Mouse (Mus musculus) kidney, embryonic 14.5 days (tissue): ENCODE data around the gene Anks3. TPM values are rescaled to one million over a fixed set of nuclear protein-coding genes. Genes with fewer than 3 reads are reported as not detected.

Source experiments
- ATAC-seq: fragments of 200-750 bp; cut with Nextera tagmentation; 2 replicates; pipeline ENCODE4 v1.8.0; 2017; ENCODE audit warnings: moderate number of reproducible peaks, mild to moderate bottlenecking, moderate TSS enrichment, moderate library complexity; ENCODE audit not compliant: low FRiP score, low TSS enrichment
- H3K27ac ChIP-seq: fragments of 300-500 bp; sonication (generic); 2 replicates; pipeline ENCODE4 v1.5.1; 2014; ENCODE audit warnings: low read depth, mild to moderate bottlenecking, low read length, moderate library complexity, mixed read lengths
- H3K27me3 ChIP-seq: fragments of 300-500 bp; sonication (generic); 2 replicates; pipeline ENCODE4 v1.6.1; 2014; ENCODE audit warnings: mild to moderate bottlenecking, low read length; ENCODE audit not compliant: control insufficient read depth, insufficient read depth
- H3K36me3 ChIP-seq: fragments of 300-500 bp; sonication (generic); 2 replicates; pipeline ENCODE4 v1.6.1; 2014; ENCODE audit warnings: low read length, mixed read lengths; ENCODE audit not compliant: control insufficient read depth, insufficient read depth
- H3K4me1 ChIP-seq: fragments of 300-500 bp; sonication (generic); 2 replicates; pipeline ENCODE4 v1.6.1; 2014; ENCODE audit warnings: low read length, mixed read lengths; ENCODE audit not compliant: control insufficient read depth, insufficient read depth
- H3K4me2 ChIP-seq: fragments of 300-500 bp; sonication (generic); replicated peaks from 2 replicates; pipeline ENCODE4 v1.6.1; 2014; ENCODE audit warnings: low read depth, mild to moderate bottlenecking, low read length
- H3K4me3 ChIP-seq: fragments of 300-500 bp; sonication (generic); 2 replicates; pipeline ENCODE4 v1.5.1; 2014; ENCODE audit warnings: mild to moderate bottlenecking, low read length
- H3K9ac ChIP-seq: fragments of 300-500 bp; sonication (generic); 2 replicates; pipeline ENCODE4 v1.6.1; 2014; ENCODE audit warnings: low read depth, mild to moderate bottlenecking, low read length, moderate library complexity
- H3K9me3 ChIP-seq: fragments of 300-500 bp; sonication (generic); 2 replicates; pipeline ENCODE4 v1.6.1; 2016; ENCODE audit warnings: low read length; ENCODE audit not compliant: control insufficient read depth
- WGBS: fragments of 180-500 bp; shearing (Covaris S2); extraction: QIAGEN DNeasy Blood & Tissue Kit; methylation state at CpG from one replicate; pipeline ENCODE4 v1.1.7; 2014; 5-methylcytosine and 5-hydroxymethylcytosine counted together
- polyA plus RNA-seq: library from polyadenylated mRNA; unstranded; fragments of >200 nt; fragmentation: Nextera tagmentation; extraction: Ambion mirVana; gene quantifications from 2 replicates; pipeline ENCODE4 v1.2.1, GENCODE M21; 2014

Anks3 gene
- polyA plus RNA-seq, 1 experiment from 2014 or later: 61.3 TPM

- peaks cover 57% of the 10 kb centered on the region for H3K36me3 ChIP-seq
- no peaks in the 10 kb centered on the region for H3K4me1 ChIP-seq
- H3K9me3 ChIP-seq: no peaks in the 10 kb centered on the region
- ATAC-seq: 0 out of 2 replicates have a peak, but pooled peaks have one; percentile 14
- H3K4me2 ChIP-seq: no peak overlapping the region
- H3K27me3 ChIP-seq: no peaks in the 10 kb centered on the region
- H3K4me3 ChIP-seq: no peak overlapping the region
- H3K9ac ChIP-seq: no peak overlapping the region
- 0 out of 2 replicates have a peak overlapping the region, but pooled peaks have one; percentile 18 for H3K27ac ChIP-seq
- WGBS: 77% methylated on average over 10 of the region's 10 CpGs
These were observed 51.8 kb downstream of the Anks3 start for GRCm38 (mm10) chr16:4912074-4912648.

DNA sequence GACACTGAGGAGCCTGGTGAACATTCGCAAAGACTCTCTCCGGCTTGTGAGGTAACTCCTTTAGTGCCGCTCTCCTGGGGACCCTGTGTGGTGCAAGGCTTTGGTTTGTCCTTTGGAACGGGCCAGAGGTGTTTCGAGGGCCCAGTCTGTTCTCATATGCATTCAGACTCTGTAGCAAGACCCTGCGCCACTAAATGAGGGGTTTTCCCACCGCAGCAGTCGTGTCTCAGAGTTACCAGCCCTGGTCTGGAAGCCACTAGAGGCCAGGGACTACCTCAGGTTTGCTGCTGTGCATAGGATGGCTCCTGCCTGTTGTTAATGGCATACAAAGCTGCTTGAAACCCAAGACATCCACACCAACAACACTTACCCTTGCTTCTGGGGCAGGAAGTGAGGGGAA, 53.2 kb downstream of the Anks3 start:
- H3K4me3 ChIP-seq: no peak overlapping the region
- peaks cover 46% of the 10 kb centered on the region for H3K36me3 ChIP-seq
- no peaks in the 10 kb centered on the region for H3K27me3 ChIP-seq
- 98% methylated on average over 8 of the region's 8 CpGs for WGBS
- H3K4me1 ChIP-seq: no peaks in the 10 kb centered on the region
- H3K9me3 ChIP-seq: no peaks in the 10 kb centered on the region
- H3K27ac ChIP-seq: no peak overlapping the region
- H3K4me2 ChIP-seq: no peak overlapping the region
- no peak overlapping the region for H3K9ac ChIP-seq
- no peak for ATAC-seq

- Histone ChIP-seq H3K4me3 (no peak overlapping the region), H3K9me3 (no peaks in the 10 kb centered on the region), H3K4me2 (no peak overlapping the region), H3K4me1 (no peaks in the 10 kb centered on the region), H3K36me3 (peaks cover 39% of the 10 kb centered on the region), H3K9ac (no peak overlapping the region), H3K27ac (no peak overlapping the region), H3K27me3 (no peaks in the 10 kb centered on the region)
- ATAC-seq: no peak
- WGBS: 98% methylated on average over 2 of the region's 2 CpGs
These were observed 54.3 kb downstream of the Anks3 start for GRCm38 (mm10) chr16:4909745-4910144.

DNA sequence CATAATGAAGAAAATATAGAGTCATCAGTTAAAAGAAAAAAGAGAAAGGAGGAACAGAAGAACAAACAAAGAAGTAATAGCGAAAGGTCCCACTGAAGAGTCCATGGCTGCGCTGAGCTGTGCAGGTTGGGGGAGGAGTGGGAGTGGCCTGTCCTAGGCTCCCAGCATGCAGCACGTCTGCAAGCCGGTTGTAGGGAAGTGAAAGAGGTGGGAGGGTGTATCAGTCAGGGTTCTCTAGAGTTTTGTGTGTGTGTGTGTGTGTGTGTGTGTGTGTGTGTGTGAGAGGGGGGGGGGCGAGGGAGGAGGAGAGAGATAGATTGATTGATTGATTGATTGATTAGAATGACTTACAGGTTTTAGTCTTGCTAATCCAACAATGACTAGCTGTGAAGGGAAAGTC, 56.0 kb downstream of the Anks3 start:
- peaks cover 37% of the 10 kb centered on the region for H3K36me3 ChIP-seq
- 66% methylated on average over 5 of the region's 5 CpGs for WGBS
- H3K4me1 ChIP-seq: peaks cover 6% of the 10 kb centered on the region
- no peak overlapping the region for H3K27ac ChIP-seq
- no peaks in the 10 kb centered on the region for H3K27me3 ChIP-seq
- no peak for ATAC-seq
- H3K9me3 ChIP-seq: no peaks in the 10 kb centered on the region
- no peak overlapping the region for H3K9ac ChIP-seq
- no peak overlapping the region for H3K4me3 ChIP-seq
- H3K4me2 ChIP-seq: no peak overlapping the region

DNA sequence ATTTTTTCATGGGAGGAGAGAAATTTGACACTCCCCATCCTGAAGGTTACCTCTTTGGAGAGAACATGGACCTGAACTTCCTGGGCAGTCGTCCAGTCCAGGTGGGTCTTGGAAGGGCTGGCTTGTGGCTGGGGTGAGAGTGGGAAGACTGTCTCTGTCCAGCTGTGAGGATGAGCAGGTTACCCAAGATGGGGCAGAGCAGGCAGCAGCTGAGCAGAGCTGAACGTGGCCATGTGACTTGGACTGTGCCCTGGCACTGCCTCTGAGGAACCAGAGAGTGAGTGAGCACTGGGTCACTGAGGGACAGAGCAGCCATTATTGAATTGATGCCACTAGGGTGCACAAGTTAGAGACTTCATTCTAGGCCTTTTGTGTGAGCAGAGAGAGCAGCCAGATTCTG, 56.6 kb downstream of the Anks3 start:
- ATAC-seq: no peak
- no peak overlapping the region for H3K9ac ChIP-seq
- no peak overlapping the region for H3K4me2 ChIP-seq
- peaks cover 6% of the 10 kb centered on the region for H3K4me1 ChIP-seq
- no peaks in the 10 kb centered on the region for H3K9me3 ChIP-seq
- H3K27ac ChIP-seq: no peak overlapping the region
- H3K4me3 ChIP-seq: no peak overlapping the region
- peaks cover 32% of the 10 kb centered on the region for H3K36me3 ChIP-seq
- H3K27me3 ChIP-seq: no peaks in the 10 kb centered on the region
- 67% methylated on average over 2 of the region's 2 CpGs for WGBS

GRCm38 (mm10) chr16:4906559-4906958, 57.4 kb downstream of the Anks3 start:
- H3K27ac ChIP-seq: no peak overlapping the region
- H3K27me3 ChIP-seq: no peaks in the 10 kb centered on the region
- H3K9ac ChIP-seq: no peak overlapping the region
- H3K4me3 ChIP-seq: no peak overlapping the region
- no peak overlapping the region for H3K4me2 ChIP-seq
- peaks cover 6% of the 10 kb centered on the region for H3K4me1 ChIP-seq
- no peaks in the 10 kb centered on the region for H3K9me3 ChIP-seq
- H3K36me3 ChIP-seq: peaks cover 25% of the 10 kb centered on the region
- ATAC-seq: no peak

DNA sequence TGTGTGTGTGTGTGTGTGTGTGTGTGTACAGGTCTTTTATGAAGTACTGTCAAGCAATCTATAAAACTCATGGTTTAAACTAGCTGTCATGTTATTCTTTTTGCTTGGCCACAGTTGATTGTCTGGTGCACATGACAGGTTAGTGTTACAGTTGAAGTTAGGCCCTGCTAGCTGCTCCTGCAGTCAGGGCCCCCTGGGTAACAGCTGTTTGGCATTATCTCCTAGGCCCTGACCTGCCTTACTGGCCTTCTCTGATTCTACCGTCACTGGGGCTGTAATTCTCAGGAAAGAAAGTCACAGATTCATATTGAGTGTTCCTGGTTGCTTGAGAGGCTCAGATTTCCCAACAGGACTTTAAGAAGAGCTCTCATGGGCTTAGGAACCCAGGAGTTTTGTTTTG, 58.4 kb downstream of the Anks3 start:
- Histone ChIP-seq H3K27me3 (no peaks in the 10 kb centered on the region), H3K4me2 (no peak overlapping the region), H3K36me3 (peaks cover 16% of the 10 kb centered on the region; the same call in 1 of the 2 replicates), H3K9me3 (no peaks in the 10 kb centered on the region), H3K27ac (no peak overlapping the region), H3K9ac (no peak overlapping the region), H3K4me1 (peaks cover 6% of the 10 kb centered on the region), H3K4me3 (no peak overlapping the region)
- ATAC-seq: no peak
- 22% methylated on average over 1 of the region's 1 CpGs for WGBS

DNA sequence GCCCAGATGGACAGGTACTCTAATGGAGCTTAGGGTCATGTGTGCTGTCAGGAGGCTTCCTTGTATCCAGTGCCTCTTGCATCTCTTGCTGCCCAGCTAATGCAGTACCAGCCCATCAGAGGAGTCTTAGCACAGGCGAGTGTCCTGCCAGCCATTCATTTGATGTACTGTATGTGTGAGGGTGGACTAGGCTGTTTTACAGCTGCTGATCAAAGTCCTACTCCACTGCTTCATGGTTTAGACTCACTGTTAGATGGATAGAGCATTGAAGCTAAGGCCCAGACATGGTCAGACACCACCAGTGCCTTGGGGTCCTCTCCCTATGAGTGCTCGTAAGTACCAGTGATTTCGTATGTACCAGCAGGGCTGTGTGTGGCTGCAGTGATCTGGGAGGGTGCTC, 59.1 kb downstream of the Anks3 start:
- H3K9me3 ChIP-seq: no peaks in the 10 kb centered on the region
- H3K27me3 ChIP-seq: no peaks in the 10 kb centered on the region
- H3K27ac ChIP-seq: no peak overlapping the region
- H3K36me3 ChIP-seq: peaks cover 12% of the 10 kb centered on the region; the same call in 1 of the 2 replicates
- ATAC-seq: no peak
- H3K4me2 ChIP-seq: no peak overlapping the region
- H3K4me1 ChIP-seq: peaks cover 6% of the 10 kb centered on the region
- H3K4me3 ChIP-seq: no peak overlapping the region
- 77% methylated on average over 3 of the region's 3 CpGs for WGBS
- no peak overlapping the region for H3K9ac ChIP-seq

GRCm38 (mm10) chr16:4903491-4904102, 60.4 kb downstream of the Anks3 start:
- no peaks in the 10 kb centered on the region for H3K27me3 ChIP-seq
- H3K36me3 ChIP-seq: peaks cover 6% of the 10 kb centered on the region; the same call in 1 of the 2 replicates
- no peaks in the 10 kb centered on the region for H3K9me3 ChIP-seq
- H3K4me3 ChIP-seq: no peak overlapping the region
- peaks cover 6% of the 10 kb centered on the region for H3K4me1 ChIP-seq
- ATAC-seq: no peak; the same call in 1 of the 2 replicates
- H3K9ac ChIP-seq: no peak overlapping the region
- 51% methylated on average over 6 of the region's 6 CpGs for WGBS
- no peak overlapping the region for H3K4me2 ChIP-seq
- H3K27ac ChIP-seq: peak overlapping the region; percentile 17; the same call in 1 of the 2 replicates
